Mouse (Mus musculus) C2C12 (cell line): ENCODE measurements around the gene Wsb1.

Experiments
- CTCF ChIP-seq: IDR thresholded peaks from one replicate; pipeline ENCODE4 v1.5.1; 2011; ENCODE audit not compliant: control insufficient read depth, insufficient read depth, insufficient read length
- USF1 ChIP-seq: IDR thresholded peaks from one replicate; pipeline ENCODE4 v1.6.1; 2011; ENCODE audit warnings: low read depth, mild to moderate bottlenecking, control low read depth, moderate library complexity

- TF ChIP-seq CTCF, result no peak
- no peak for TF ChIP-seq USF1
Observed at GRCm38 (mm10) chr11:79238398-79238752, 16.1 kb downstream of the Wsb1 start.
